Comparison of ENCODE assay signal across 24 mouse cellular contexts in the genomic region with DNA sequence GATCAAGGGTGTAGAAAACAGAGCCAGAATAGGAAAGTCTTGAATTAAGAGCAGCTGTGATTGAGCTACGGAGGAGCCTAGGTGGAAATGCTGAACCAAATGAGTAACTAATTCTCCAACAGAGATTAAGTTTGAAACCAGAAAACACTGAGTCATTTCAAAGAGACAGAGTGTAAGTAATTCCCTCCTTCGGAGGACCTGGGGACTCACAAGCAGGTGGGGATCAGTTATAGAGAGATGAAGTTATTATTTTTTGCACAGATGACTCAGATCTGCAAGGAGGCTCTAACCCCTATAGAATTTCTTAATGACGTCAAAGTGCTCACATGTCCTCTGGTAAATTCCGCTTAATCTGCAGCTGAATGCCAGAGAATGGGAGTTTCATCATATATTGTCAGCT.
"Had no signal": no experiment of that assay in that cellular context is flagged by ENCODE, and none has a peak within 500 bp of the region (broad histone marks: within the 10 kb centered on the region; RNA-seq: fewer than 3 reads in every experiment).

No protein-coding gene starts in this region.

- H3K27ac ChIP-seq: gastrocnemius, adult 2 months; heart, adult 2 months; heart, embryonic 13.5 days; heart, embryonic 15.5 days; hindbrain, embryonic 13.5 days; hindbrain, embryonic 15.5 days; hindbrain, postnatal 0 days; layer of hippocampus, adult 2 months; left cerebral cortex, adult 2 months; limb, embryonic 10.5 days; limb, embryonic 12.5 days; liver, embryonic 13.5 days; liver, embryonic 15.5 days had no signal

- H3K4me3 ChIP-seq: gastrocnemius, adult 2 months; heart, adult 2 months; heart, embryonic 13.5 days; heart, embryonic 15.5 days; hindbrain, embryonic 13.5 days; hindbrain, embryonic 15.5 days; layer of hippocampus, adult 2 months; left cerebral cortex, adult 2 months; limb, embryonic 10.5 days; limb, embryonic 12.5 days; liver, embryonic 13.5 days; liver, embryonic 15.5 days had no signal

- DNase-seq: gastrocnemius, adult 2 months; gastrocnemius, postnatal 10 days; gastrocnemius, postnatal 36 days; heart, adult 11 months; heart, adult 2 months; heart, postnatal 14 days; heart, postnatal 36 days; kidney, adult 11 months; kidney, adult 8-10 months; kidney, postnatal 10 days; kidney, postnatal 25 days; kidney, postnatal 4 days; liver; liver, embryonic 13.5 days had no signal

- H3K4me1 ChIP-seq: heart, embryonic 13.5 days; heart, embryonic 15.5 days; hindbrain, embryonic 13.5 days; hindbrain, embryonic 15.5 days; limb, embryonic 12.5 days; liver, embryonic 13.5 days; liver, embryonic 15.5 days had no signal
